Mouse (Mus musculus) liver, postnatal 0 days (tissue): Measurements from ENCODE around the gene Ptar1.

Source experiments
- CTCF ChIP-seq: sonication (generic); IDR thresholded peaks from 2 replicates; pipeline ENCODE4 v1.5.1; 2016; ENCODE audit warnings: antibody characterized with exemption, low read depth
- EP300 ChIP-seq: IDR thresholded peaks from 2 replicates; pipeline ENCODE4 v1.6.1; 2016; ENCODE audit warnings: antibody characterized with exemption, low read depth, mild to moderate bottlenecking

- TF ChIP-seq CTCF (no peak), EP300 (no peak)
Observed at GRCm38 (mm10) chr19:23746506-23746905, 59.3 kb downstream of the Ptar1 start.
